Comparison of ENCODE assay signal across 8 mouse cellular contexts in the genomic region with DNA sequence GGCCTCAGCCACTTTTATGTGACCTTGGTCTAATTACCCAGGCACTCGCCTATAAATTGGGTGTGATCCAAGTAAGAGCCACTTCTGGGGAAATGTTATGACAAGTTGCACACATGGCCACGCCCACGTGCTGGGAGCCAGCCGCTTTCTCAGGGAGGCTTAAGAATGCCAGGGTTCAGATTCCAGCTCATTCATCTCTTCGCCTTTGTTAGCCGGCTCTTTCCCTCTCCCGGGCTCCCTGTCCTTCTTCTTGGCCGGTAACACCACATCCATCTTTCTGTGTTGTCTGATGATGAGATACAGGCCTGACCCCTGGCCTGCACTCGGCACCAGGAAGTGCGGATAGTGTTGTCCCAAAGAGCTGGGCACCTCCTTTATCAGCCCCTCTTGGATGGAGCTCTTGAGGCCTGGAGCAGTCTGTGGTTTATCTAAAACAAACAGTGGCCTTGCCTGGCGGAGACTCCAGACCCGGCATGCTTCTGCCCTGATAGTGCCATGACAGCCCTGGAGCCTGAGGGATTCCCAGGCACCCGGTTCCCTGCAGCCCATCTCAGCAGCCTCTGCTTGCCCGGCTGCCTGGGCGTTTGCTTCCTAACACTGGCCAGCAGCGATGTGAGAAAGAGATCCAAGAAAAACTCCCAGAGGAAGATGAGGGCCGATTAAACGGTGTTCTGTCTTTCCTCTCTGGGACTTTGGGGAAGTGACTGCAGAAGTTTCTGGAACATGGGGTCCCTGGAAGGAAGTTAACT.
A peak's percentile ranks its signal among the peaks of the same experiment; 100 is the strongest.
DNase-seq lines count a peak whose midpoint lies in the region; ATAC-seq lines count a peak whose summit lies in the region.

No protein-coding gene starts in this region.

- H3K9me3 ChIP-seq in intestine, embryonic 15.5 days: no peaks in the 10 kb centered on the region
- H3K9me3 ChIP-seq in liver, embryonic 12.5 days (replicated peaks): no peaks in the 10 kb centered on the region
- H3K9me3 ChIP-seq in neural tube, embryonic 11.5 days (ENCODE audit: control insufficient read depth, low read length): no peaks in the 10 kb centered on the region

- 0 out of 2 replicates have a peak overlapping the region, but pooled peaks have one; percentile 3 for H3K4me3 ChIP-seq in intestine, embryonic 15.5 days (replicated peaks)
- peak overlapping the region; percentile 33 for H3K4me3 ChIP-seq in liver, embryonic 12.5 days
- no peak overlapping the region for H3K4me3 ChIP-seq in neural tube, embryonic 11.5 days (ENCODE audit: low read depth, low read length)

- H3K27ac ChIP-seq in intestine, embryonic 15.5 days: peak overlapping the region; percentile 93
- peak overlapping the region; percentile 94 for H3K27ac ChIP-seq in liver, embryonic 12.5 days
- peak overlapping the region; percentile 71 for H3K27ac ChIP-seq in neural tube, embryonic 11.5 days (ENCODE audit: low read depth, low read length)

- WGBS in intestine, embryonic 15.5 days: 6% methylated on average over 18 of the region's 18 CpGs
- WGBS in liver, embryonic 12.5 days (ENCODE audit: insufficient replicate concordance): 25% methylated on average over 18 of the region's 18 CpGs
- WGBS in neural tube, embryonic 11.5 days: 23% methylated on average over 18 of the region's 18 CpGs

- peak overlapping the region; percentile 38 for H3K4me2 ChIP-seq in intestine, embryonic 15.5 days (replicated peaks)
- H3K4me2 ChIP-seq in liver, embryonic 12.5 days: peak overlapping the region; percentile 64
- H3K4me2 ChIP-seq in neural tube, embryonic 11.5 days (ENCODE audit: low read depth): no peak overlapping the region

- DNase-seq in adrenal gland, adult (ENCODE audit: inconsistent age in 2 of 2, low spot score in 1 of 2): peak; percentile 88 to 95
- DNase-seq in embryo, embryonic 11 days: peak; percentile 93
- DNase-seq in gastrocnemius, postnatal 36 days: peak; percentile 62 to 68
- peak; percentile 77 for DNase-seq in neural tube, embryonic 11.5 days (ENCODE audit: low spot score)
- peak; percentile 73 to 75 for DNase-seq in urinary bladder, postnatal 4 days (ENCODE audit: low spot score in 2 of 2)
- no peak for DNase-seq in layer of hippocampus, adult 9-11 months

- no peaks in the 10 kb centered on the region for H3K27me3 ChIP-seq in intestine, embryonic 15.5 days (replicated peaks)
- H3K27me3 ChIP-seq in liver, embryonic 12.5 days (replicated peaks): no peaks in the 10 kb centered on the region
- no peaks in the 10 kb centered on the region for H3K27me3 ChIP-seq in neural tube, embryonic 11.5 days (ENCODE audit: control insufficient read depth, insufficient read depth, low read length)

- peaks cover 51% of the 10 kb centered on the region for H3K4me1 ChIP-seq in intestine, embryonic 15.5 days (replicated peaks)
- peaks cover 71% of the 10 kb centered on the region for H3K4me1 ChIP-seq in liver, embryonic 12.5 days
- peaks cover 19% of the 10 kb centered on the region for H3K4me1 ChIP-seq in neural tube, embryonic 11.5 days (ENCODE audit: control insufficient read depth, insufficient read depth, low read length)

- no peak overlapping the region for H3K9ac ChIP-seq in intestine, embryonic 15.5 days
- H3K9ac ChIP-seq in liver, embryonic 12.5 days: peak overlapping the region; percentile 60
- H3K9ac ChIP-seq in neural tube, embryonic 11.5 days (ENCODE audit: low read length): peak overlapping the region; percentile 37

- peak; percentile 83 for ATAC-seq in intestine, embryonic 15.5 days
- ATAC-seq in liver, embryonic 12.5 days: peak; percentile 92
- ATAC-seq in neural tube, embryonic 11.5 days (ENCODE audit: insufficient read depth, low FRiP score, low TSS enrichment): 0 out of 2 replicates have a peak, but pooled peaks have one; percentile 23

- peaks cover 23% of the 10 kb centered on the region for H3K36me3 ChIP-seq in intestine, embryonic 15.5 days
- H3K36me3 ChIP-seq in liver, embryonic 12.5 days: peaks cover 47% of the 10 kb centered on the region
- H3K36me3 ChIP-seq in neural tube, embryonic 11.5 days (ENCODE audit: control insufficient read depth, insufficient read depth, low read length): no peaks in the 10 kb centered on the region

- intact Hi-C loops in gastrocnemius, postnatal 36 days (cut with DNase I): no loop called here

Comparison
In these comparisons a context has a peak if more than half of its experiments do, and no peak if none do; other contexts are left out.
1. ATAC-seq: peak in every context shown above with its lines; median percentile 92 in liver, embryonic 12.5 days; 83 in intestine, embryonic 15.5 days; 23 in neural tube, embryonic 11.5 days.